Mouse (Mus musculus) midbrain, embryonic 16.5 days (tissue): ENCODE measurements at regions not wholly inside any gene's neighbourhood (a gene's known extent, or its start where the extent isn't known, plus 50 kb on each side); places are given as distances from the start of the nearest gene placed in this dataset.

ENCODE experiments used
- ATAC-seq: fragments of 200-750 bp; cut with Nextera tagmentation; 2 replicates; pipeline ENCODE4 v1.8.0; 2017; ENCODE audit warnings: moderate TSS enrichment
- H3K27ac ChIP-seq: fragments of 300-500 bp; sonication (generic); 2 replicates; pipeline ENCODE4 v1.5.1; 2014; ENCODE audit warnings: mild to moderate bottlenecking, low read length, mixed read lengths
- H3K27me3 ChIP-seq: fragments of 300-500 bp; sonication (generic); 2 replicates; pipeline ENCODE4 v1.6.1; 2014; ENCODE audit warnings: low read depth, low read length, mixed read lengths; ENCODE audit not compliant: control insufficient read depth, insufficient read depth
- H3K36me3 ChIP-seq: fragments of 300-500 bp; sonication (generic); 2 replicates; pipeline ENCODE4 v1.6.1; 2014; ENCODE audit warnings: mild to moderate bottlenecking, low read length, moderate library complexity, mixed read lengths; ENCODE audit not compliant: control insufficient read depth, insufficient read depth
- H3K4me1 ChIP-seq: fragments of 300-500 bp; sonication (generic); 2 replicates; pipeline ENCODE4 v1.6.1; 2014; ENCODE audit warnings: mild to moderate bottlenecking, low read length, mixed read lengths; ENCODE audit not compliant: control insufficient read depth, insufficient read depth
- H3K4me2 ChIP-seq: fragments of 300-500 bp; sonication (generic); 2 replicates; pipeline ENCODE4 v1.6.1; 2014; ENCODE audit warnings: mild to moderate bottlenecking, low read length, mixed read lengths
- H3K4me3 ChIP-seq: fragments of 300-500 bp; sonication (generic); 2 replicates; pipeline ENCODE4 v1.5.1; 2014; ENCODE audit warnings: low read depth, mild to moderate bottlenecking, low read length, moderate library complexity, mixed read lengths
- H3K9ac ChIP-seq: fragments of 300-500 bp; sonication (generic); 2 replicates; pipeline ENCODE4 v1.6.1; 2014; ENCODE audit warnings: low read depth, low read length, mixed read lengths
- H3K9me3 ChIP-seq: fragments of 300-500 bp; sonication (generic); replicated peaks from 2 replicates; pipeline ENCODE4 v1.6.1; 2014; ENCODE audit warnings: mild to moderate bottlenecking, low read length, mixed read lengths; ENCODE audit not compliant: control insufficient read depth, poor library complexity, severe bottlenecking
- WGBS: fragments of 180-500 bp; shearing (Covaris S2); extraction: QIAGEN DNeasy Blood & Tissue Kit; methylation state at CpG from one replicate; pipeline ENCODE4 v1.1.7; 2014; 5-methylcytosine and 5-hydroxymethylcytosine counted together

- Histone ChIP-seq H3K9ac (no peak overlapping the region; the same call in 1 of the 2 replicates), H3K4me3 (no peak overlapping the region), H3K4me1 (peaks cover 41% of the 10 kb centered on the region), H3K36me3 (no peaks in the 10 kb centered on the region), H3K9me3 (no peaks in the 10 kb centered on the region), H3K27ac (no peak overlapping the region), H3K4me2 (peak overlapping the region; percentile 28), H3K27me3 (no peaks in the 10 kb centered on the region)
- 16% methylated on average over 18 of the region's 18 CpGs for WGBS
- ATAC-seq = peak; percentile 29; the same call in 1 of the 2 replicates
Observed at GRCm38 (mm10) chr13:107847179-107848012, 196.8 kb upstream of the Smim15 start.

GRCm38 (mm10) chr13:107846621-107847178, 197.5 kb upstream of the Smim15 start:
- Histone ChIP-seq H3K27ac (peak overlapping the region; percentile 45), H3K36me3 (no peaks in the 10 kb centered on the region), H3K4me3 (no peak overlapping the region), H3K27me3 (no peaks in the 10 kb centered on the region), H3K4me2 (peak overlapping the region; percentile 28), H3K9me3 (no peaks in the 10 kb centered on the region), H3K9ac (no peak overlapping the region), H3K4me1 (peaks cover 39% of the 10 kb centered on the region)
- peak; percentile 32; the same call in 1 of the 2 replicates for ATAC-seq
- whole genome bisulfite sequencing = 16% methylated on average over 10 of the region's 10 CpGs

GRCm38 (mm10) chr13:107845838-107846237, 198.4 kb upstream of the Smim15 start:
- H3K4me3 ChIP-seq = no peak overlapping the region
- peaks cover 36% of the 10 kb centered on the region for H3K4me1 ChIP-seq
- no peak overlapping the region for H3K9ac ChIP-seq
- no peaks in the 10 kb centered on the region for H3K36me3 ChIP-seq
- WGBS = 58% methylated on average over 4 of the region's 4 CpGs
- no peak overlapping the region for H3K27ac ChIP-seq
- no peak for ATAC-seq
- no peaks in the 10 kb centered on the region for H3K9me3 ChIP-seq
- no peaks in the 10 kb centered on the region for H3K27me3 ChIP-seq
- no peak overlapping the region for H3K4me2 ChIP-seq

- Histone ChIP-seq H3K4me1 (peaks cover 36% of the 10 kb centered on the region), H3K4me2 (no peak overlapping the region), H3K9ac (no peak overlapping the region), H3K27ac (no peak overlapping the region), H3K4me3 (no peak overlapping the region), H3K27me3 (no peaks in the 10 kb centered on the region), H3K36me3 (no peaks in the 10 kb centered on the region), H3K9me3 (no peaks in the 10 kb centered on the region)
- no peak for ATAC-seq
- WGBS = 87% methylated on average over 4 of the region's 4 CpGs
Observed at GRCm38 (mm10) chr13:107844085-107844484, 200.2 kb upstream of the Smim15 start.

GRCm38 (mm10) chr13:107838126-107838715, 206.0 kb upstream of the Smim15 start:
- WGBS = 73% methylated on average over 9 of the region's 9 CpGs
- H3K4me1 ChIP-seq = peaks cover 29% of the 10 kb centered on the region
- ATAC-seq = no peak

GRCm38 (mm10) chr13:107837206-107837952, 206.9 kb upstream of the Smim15 start:
- H3K9me3 ChIP-seq = no peaks in the 10 kb centered on the region
- H3K27me3 ChIP-seq = no peaks in the 10 kb centered on the region
- no peak overlapping the region for H3K4me3 ChIP-seq
- H3K36me3 ChIP-seq = no peaks in the 10 kb centered on the region
- 34% methylated on average over 5 of the region's 5 CpGs for WGBS
- peaks cover 27% of the 10 kb centered on the region for H3K4me1 ChIP-seq
- 0 out of 2 replicates have a peak overlapping the region, but pooled peaks have one; percentile 17 for H3K27ac ChIP-seq
- 0 out of 2 replicates have a peak, but pooled peaks have one; percentile 54 for ATAC-seq
- no peak overlapping the region for H3K9ac ChIP-seq
- no peak overlapping the region for H3K4me2 ChIP-seq

More at GRCm38 (mm10) chr13:107838126-107838715, 206.0 kb upstream of the Smim15 start:
- Histone ChIP-seq H3K4me2 (no peak overlapping the region), H3K4me3 (no peak overlapping the region), H3K27ac (no peak overlapping the region), H3K36me3 (no peaks in the 10 kb centered on the region), H3K9ac (no peak overlapping the region), H3K27me3 (no peaks in the 10 kb centered on the region), H3K9me3 (no peaks in the 10 kb centered on the region)

- Histone ChIP-seq H3K4me1 (peaks cover 31% of the 10 kb centered on the region), H3K27me3 (no peaks in the 10 kb centered on the region), H3K36me3 (no peaks in the 10 kb centered on the region), H3K27ac (no peak overlapping the region), H3K4me2 (no peak overlapping the region), H3K4me3 (no peak overlapping the region), H3K9me3 (no peaks in the 10 kb centered on the region), H3K9ac (no peak overlapping the region)
- no peak for ATAC-seq
- 32% methylated on average over 9 of the region's 9 CpGs for WGBS
Observed at GRCm38 (mm10) chr13:107835756-107836385, 208.4 kb upstream of the Smim15 start.

GRCm38 (mm10) chr13:107831997-107832396, 212.2 kb upstream of the Smim15 start:
- no peaks in the 10 kb centered on the region for H3K9me3 ChIP-seq
- no peaks in the 10 kb centered on the region for H3K36me3 ChIP-seq
- ATAC-seq = peak; percentile 18; the same call in 1 of the 2 replicates
- H3K4me2 ChIP-seq = no peak overlapping the region
- H3K27me3 ChIP-seq = no peaks in the 10 kb centered on the region
- H3K27ac ChIP-seq = no peak overlapping the region
- 62% methylated on average over 5 of the region's 5 CpGs for WGBS
- H3K4me3 ChIP-seq = no peak overlapping the region
- peaks cover 26% of the 10 kb centered on the region for H3K4me1 ChIP-seq
- no peak overlapping the region for H3K9ac ChIP-seq
